Mouse (Mus musculus) retina, postnatal 7 days (tissue): ENCODE measurements at regions not wholly inside any gene's neighbourhood (a gene's known extent, or its start where the extent isn't known, plus 50 kb on each side); places are given as distances from the start of the nearest gene placed in this dataset.

ENCODE experiments used
- DNase-seq: peaks from one replicate; pipeline ENCODE4 v3.0.0-alpha.2; 2012; ENCODE audit warnings: low read depth, low spot score

GRCm38 (mm10) chr13:119267608-119268300 is 160.6 kb upstream of the Paip1 start:
- DNase-seq, result no peak

- DNase-seq, result no peak
Observed at GRCm38 (mm10) chr13:119268301-119268675, 160.1 kb upstream of the Paip1 start.

- no peak for DNase-seq
Observed at GRCm38 (mm10) chr13:119275500-119275899, 152.9 kb upstream of the Paip1 start.

- no peak for DNase-seq
Observed at GRCm38 (mm10) chr13:119277308-119277948, 151.0 kb upstream of the Paip1 start.

- no peak for DNase-seq
Observed at GRCm38 (mm10) chr13:119279449-119279848, 149.0 kb upstream of the Paip1 start.

- DNase-seq, result no peak
Observed at GRCm38 (mm10) chr13:119280622-119281021, 147.8 kb upstream of the Paip1 start.

- peak; percentile 37 for DNase-seq
Observed at GRCm38 (mm10) chr13:119283448-119283847, 145.0 kb upstream of the Paip1 start.

GRCm38 (mm10) chr13:119309238-119309637 is 119.2 kb upstream of the Paip1 start:
- DNase-seq, result no peak

- no peak for DNase-seq
Observed at GRCm38 (mm10) chr13:119310013-119310412, 118.4 kb upstream of the Paip1 start.

- DNase-seq, result no peak
Observed at GRCm38 (mm10) chr13:119314356-119314755, 114.0 kb upstream of the Paip1 start.

- DNase-seq, result no peak
Observed at GRCm38 (mm10) chr13:119318358-119318757, 110.0 kb upstream of the Paip1 start.

- no peak for DNase-seq
Observed at GRCm38 (mm10) chr13:119325510-119325909, 102.9 kb upstream of the Paip1 start.

GRCm38 (mm10) chr13:119326877-119327625 is 101.3 kb upstream of the Paip1 start:
- DNase-seq, result no peak

GRCm38 (mm10) chr13:119328731-119329130 is 99.7 kb upstream of the Paip1 start:
- no peak for DNase-seq

GRCm38 (mm10) chr13:119331815-119332214 is 96.6 kb upstream of the Paip1 start:
- no peak for DNase-seq

GRCm38 (mm10) chr13:119333915-119334314 is 94.5 kb upstream of the Paip1 start:
- no peak for DNase-seq

GRCm38 (mm10) chr13:119337861-119338260 is 90.5 kb upstream of the Paip1 start:
- DNase-seq, result no peak

GRCm38 (mm10) chr13:119339016-119339415 is 89.4 kb upstream of the Paip1 start:
- no peak for DNase-seq

GRCm38 (mm10) chr13:119339762-119340161 is 88.6 kb upstream of the Paip1 start:
- no peak for DNase-seq

GRCm38 (mm10) chr13:119341833-119342232 is 86.6 kb upstream of the Paip1 start:
- peak; percentile 13 for DNase-seq

- DNase-seq, result no peak
Observed at GRCm38 (mm10) chr13:119342761-119343160, 85.6 kb upstream of the Paip1 start.

GRCm38 (mm10) chr13:119347988-119348387 is 80.4 kb upstream of the Paip1 start:
- DNase-seq, result no peak

- no peak for DNase-seq
Observed at GRCm38 (mm10) chr13:119351346-119351745, 77.1 kb upstream of the Paip1 start.
